Mouse (Mus musculus) brain, adult 2 months (tissue): ENCODE measurements around the gene Mcts1.

Experiments used
- DNase-seq: peaks from one replicate; pipeline ENCODE4 v3.0.0; 2011; ENCODE audit warnings: low read depth, low spot score

Gene Mcts1

DNA sequence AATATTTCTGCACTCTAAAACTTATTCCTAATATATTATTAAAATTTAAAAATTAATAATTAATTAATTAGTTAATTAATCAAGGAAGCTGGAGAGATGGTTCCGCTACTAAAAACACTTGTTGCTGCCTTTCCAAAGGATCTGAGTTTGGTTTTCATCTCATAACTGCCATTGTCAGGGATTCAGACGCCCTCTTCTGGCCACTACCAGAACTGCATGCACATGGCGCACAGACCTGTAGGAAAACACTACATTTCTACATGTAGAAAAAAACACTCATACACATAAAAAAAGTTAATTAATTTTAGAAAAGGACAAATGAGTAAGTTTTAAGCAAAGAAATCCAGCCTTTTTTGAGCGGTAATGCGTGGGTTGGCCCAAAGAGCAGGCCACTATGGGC lies 54.3 kb downstream of the Mcts1 start:
- DNase-seq: no peak

DNA sequence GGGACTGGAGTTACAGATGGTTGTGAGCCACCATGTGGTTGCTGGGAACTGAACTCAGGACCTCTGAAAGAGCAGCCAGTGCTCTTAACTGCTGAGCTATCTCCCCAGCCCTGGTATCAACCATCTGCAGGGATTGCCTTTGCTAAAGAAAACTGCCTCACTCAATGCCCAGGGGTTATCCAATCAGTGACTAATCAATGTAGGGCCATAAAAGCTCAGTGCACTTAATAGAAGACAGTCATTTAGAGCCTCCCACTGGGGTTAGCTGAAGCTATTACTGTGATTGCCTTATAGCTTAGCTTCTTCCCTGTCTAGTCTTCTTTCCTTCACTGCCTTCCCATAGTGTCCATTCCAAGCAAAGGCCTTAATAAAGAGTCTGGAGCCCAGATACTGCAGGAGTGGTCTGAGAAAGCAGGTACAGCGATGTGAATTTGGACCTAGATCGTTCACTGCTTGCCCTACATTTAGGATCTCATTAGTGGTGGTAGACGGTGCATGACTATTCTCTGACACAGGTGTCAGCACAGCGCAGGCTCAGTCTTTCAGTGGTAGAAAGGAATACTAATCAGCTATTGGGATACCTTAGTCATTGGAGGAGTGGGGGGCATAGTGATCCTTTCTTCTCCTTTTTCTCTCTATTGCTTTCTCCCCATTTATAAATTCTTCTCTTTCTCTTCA lies 56.0 kb downstream of the Mcts1 start:
- no peak for DNase-seq
